Mouse (Mus musculus) heart, embryonic 10.5 days (tissue): ENCODE measurements around the gene Fgfr2. TPM values are rescaled to one million over a fixed set of nuclear protein-coding genes. Genes with fewer than 3 reads are reported as not detected.

Source experiments
- DNase-seq: peaks from one replicate; pipeline ENCODE4 v3.0.0-alpha.2; 2017; ENCODE audit warnings: low spot score
- H3K27ac ChIP-seq: fragments of 300-500 bp; sonication (generic); 2 replicates; pipeline ENCODE4 v1.5.1; 2016; ENCODE audit warnings: mild to moderate bottlenecking
- H3K27me3 ChIP-seq: fragments of 300-500 bp; sonication (generic); 2 replicates; pipeline ENCODE4 v1.6.1; 2016; ENCODE audit warnings: mild to moderate bottlenecking; ENCODE audit not compliant: poor library complexity, insufficient read depth, severe bottlenecking
- H3K36me3 ChIP-seq: fragments of 300-500 bp; sonication (generic); 2 replicates; pipeline ENCODE4 v1.6.1; 2016; ENCODE audit warnings: mild to moderate bottlenecking, moderate library complexity
- H3K4me1 ChIP-seq: fragments of 300-500 bp; sonication (generic); 2 replicates; pipeline ENCODE4 v1.6.1; 2016; ENCODE audit warnings: mild to moderate bottlenecking
- H3K4me3 ChIP-seq: fragments of 300-500 bp; sonication (generic); 2 replicates; pipeline ENCODE4 v1.5.1; 2016; ENCODE audit warnings: mild to moderate bottlenecking, moderate library complexity
- H3K9me3 ChIP-seq: fragments of 300-500 bp; sonication (generic); 2 replicates; pipeline ENCODE4 v1.6.1; 2016; ENCODE audit warnings: mild to moderate bottlenecking, moderate library complexity
- WGBS: fragments of 180-500 bp; shearing (Covaris S2); methylation state at CpG from one replicate; pipeline ENCODE4 v1.1.7; 2016; 5-methylcytosine and 5-hydroxymethylcytosine counted together
- polyA plus RNA-seq: library from polyadenylated mRNA; unstranded; fragments of >200 nt; fragmentation: Nextera tagmentation; extraction: Ambion mirVana; gene quantifications from 2 replicates; pipeline ENCODE4 v1.2.1, GENCODE M21; 2016

Gene Fgfr2
- polyA plus RNA-seq, 1 experiment from 2014 or later = 46.6 TPM

DNA sequence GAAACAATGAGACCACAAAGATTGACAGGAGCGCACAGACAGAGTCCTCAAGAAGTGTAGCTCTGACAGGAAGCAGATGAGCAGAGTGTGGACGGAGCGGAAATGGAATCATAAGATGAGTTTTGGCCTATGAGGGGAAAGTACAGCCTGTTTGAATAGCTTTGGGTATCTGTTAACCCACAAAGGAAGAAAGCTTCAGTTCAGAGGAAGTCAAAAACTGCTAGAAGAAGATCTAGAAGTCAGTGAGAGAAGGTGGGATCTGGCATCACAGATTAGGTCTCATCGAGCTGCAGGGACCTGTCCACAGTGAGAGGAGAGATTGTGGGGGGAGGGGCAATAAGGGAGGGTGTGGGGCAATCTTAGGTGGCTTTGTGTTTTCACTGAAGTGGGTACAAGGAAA lies 787.8 kb downstream of the Fgfr2 start:
- Histone ChIP-seq H3K27ac (no peak overlapping the region), H3K9me3 (no peaks in the 10 kb centered on the region), H3K27me3 (peaks cover 7% of the 10 kb centered on the region; the same call in 1 of the 2 replicates), H3K4me1 (peaks cover 26% of the 10 kb centered on the region), H3K4me3 (no peak overlapping the region), H3K36me3 (no peaks in the 10 kb centered on the region)
- no peak for DNase-seq
- 84% methylated on average over 4 of the region's 4 CpGs for WGBS

GRCm38 (mm10) chr7:132333078-132333477 lies 790.1 kb downstream of the Fgfr2 start:
- WGBS = 77% methylated on average over 1 of the region's 1 CpGs

DNA sequence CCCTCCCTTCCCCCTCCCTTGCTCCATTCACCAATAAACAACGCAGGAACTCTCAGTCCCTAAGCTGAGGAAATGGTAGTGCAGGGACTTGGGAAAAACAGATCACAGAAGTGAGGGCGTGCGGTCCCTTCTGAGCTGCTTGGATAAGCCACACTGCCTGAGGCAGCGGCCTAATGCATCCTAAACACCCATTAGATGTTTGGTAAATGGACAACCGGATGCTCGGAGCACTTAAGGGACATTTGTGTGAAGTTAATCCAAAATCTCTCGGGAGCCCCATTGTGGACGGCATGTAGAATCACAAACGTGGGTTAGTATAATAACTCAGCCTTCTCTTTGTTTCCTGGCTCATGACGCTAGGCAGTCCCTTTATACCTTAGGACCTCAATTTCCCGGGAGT lies 791.0 kb downstream of the Fgfr2 start:
- H3K9me3 ChIP-seq = no peaks in the 10 kb centered on the region
- no peaks in the 10 kb centered on the region for H3K36me3 ChIP-seq
- H3K4me1 ChIP-seq = peaks cover 5% of the 10 kb centered on the region
- H3K27ac ChIP-seq = no peak overlapping the region
- peaks cover 6% of the 10 kb centered on the region; the same call in 1 of the 2 replicates for H3K27me3 ChIP-seq
- no peak for DNase-seq
- 66% methylated on average over 11 of the region's 11 CpGs for WGBS
- H3K4me3 ChIP-seq = no peak overlapping the region

More at GRCm38 (mm10) chr7:132333078-132333477, 790.1 kb downstream of the Fgfr2 start:
- H3K9me3 ChIP-seq = no peaks in the 10 kb centered on the region
- DNase-seq = no peak
- H3K36me3 ChIP-seq = no peaks in the 10 kb centered on the region
- peaks cover 11% of the 10 kb centered on the region; the same call in 1 of the 2 replicates for H3K27me3 ChIP-seq
- peaks cover 12% of the 10 kb centered on the region for H3K4me1 ChIP-seq
- no peak overlapping the region for H3K27ac ChIP-seq
- H3K4me3 ChIP-seq = no peak overlapping the region

- Histone ChIP-seq H3K9me3 (no peaks in the 10 kb centered on the region), H3K27me3 (0 out of 2 replicates have a peak, but pooled peaks cover 4% of the 10 kb centered on the region), H3K27ac (no peak overlapping the region), H3K4me1 (no peaks in the 10 kb centered on the region), H3K36me3 (no peaks in the 10 kb centered on the region), H3K4me3 (no peak overlapping the region)
- WGBS = 72% methylated on average over 1 of the region's 1 CpGs
- no peak for DNase-seq
These were observed 793.0 kb downstream of the Fgfr2 start for GRCm38 (mm10) chr7:132330179-132330578.

DNA sequence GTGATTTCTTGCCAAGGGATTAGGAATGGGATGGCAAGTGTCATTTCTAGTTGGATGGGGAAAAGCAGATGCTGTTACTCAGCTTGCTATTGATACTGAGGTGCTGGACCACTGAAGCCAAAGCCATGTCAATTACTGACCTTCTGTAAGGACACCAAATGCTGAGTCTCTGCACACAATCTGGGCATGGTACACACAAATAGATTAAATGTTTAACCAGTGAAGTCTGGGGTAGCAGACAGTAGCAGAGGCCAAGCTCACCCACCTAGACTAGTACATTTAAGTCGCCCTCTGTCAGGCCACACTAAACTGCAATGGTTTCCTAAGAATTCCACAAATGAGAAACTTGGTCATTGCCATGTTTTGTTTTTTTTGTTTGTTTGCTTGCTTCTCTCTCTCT lies 794.5 kb downstream of the Fgfr2 start:
- DNase-seq = no peak
- Histone ChIP-seq H3K36me3 (no peaks in the 10 kb centered on the region), H3K27ac (no peak overlapping the region), H3K4me1 (no peaks in the 10 kb centered on the region), H3K4me3 (no peak overlapping the region), H3K9me3 (no peaks in the 10 kb centered on the region), H3K27me3 (0 out of 2 replicates have a peak, but pooled peaks cover 4% of the 10 kb centered on the region)
- WGBS = 79% methylated on average over 1 of the region's 1 CpGs

DNA sequence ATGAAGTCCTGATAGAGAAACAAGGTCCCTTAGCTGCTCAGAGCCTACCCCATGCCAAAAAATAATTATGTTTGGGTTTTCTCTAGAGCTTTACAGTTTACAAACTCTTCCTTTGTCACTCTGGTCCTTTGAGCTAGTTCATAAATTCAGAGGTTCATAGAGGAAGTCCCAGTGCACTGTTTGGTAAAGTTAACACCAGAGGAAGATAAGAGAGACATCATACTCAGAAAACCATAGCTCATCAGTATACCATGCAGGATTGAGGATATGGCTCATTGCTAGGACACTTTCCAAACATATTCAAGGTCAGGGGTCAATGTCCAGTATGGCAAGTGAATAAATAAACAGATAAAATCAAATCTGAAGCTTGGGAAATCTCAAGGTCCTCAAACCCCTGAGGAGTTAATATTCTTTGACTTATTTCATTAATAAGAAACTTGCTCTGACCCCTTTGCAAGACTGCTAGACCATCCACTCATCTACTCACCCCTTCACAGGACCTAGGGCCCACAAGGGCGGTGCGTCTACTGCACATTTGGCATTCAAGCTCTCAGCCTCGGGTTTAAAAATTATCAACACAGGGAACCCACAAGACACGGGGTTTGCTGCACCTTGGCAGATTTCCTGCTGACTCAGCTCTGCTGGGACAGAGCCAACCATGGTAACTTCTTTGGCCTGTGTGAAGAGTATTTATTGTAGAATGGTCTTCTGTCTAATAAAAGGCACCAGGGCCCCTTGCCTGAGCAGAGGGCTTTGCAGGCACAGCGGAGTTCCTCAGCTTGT lies 797.4 kb downstream of the Fgfr2 start:
- DNase-seq = no peak
- Histone ChIP-seq H3K36me3 (no peaks in the 10 kb centered on the region), H3K4me1 (no peaks in the 10 kb centered on the region; the same call in 1 of the 2 replicates), H3K4me3 (no peak overlapping the region), H3K9me3 (no peaks in the 10 kb centered on the region), H3K27me3 (peaks cover 13% of the 10 kb centered on the region; the same call in 1 of the 2 replicates), H3K27ac (no peak overlapping the region)
- 68% methylated on average over 5 of the region's 5 CpGs for WGBS

GRCm38 (mm10) chr7:132323430-132323829 lies 799.7 kb downstream of the Fgfr2 start:
- H3K4me1 ChIP-seq = no peaks in the 10 kb centered on the region; the same call in 1 of the 2 replicates
- H3K9me3 ChIP-seq = no peaks in the 10 kb centered on the region
- no peak for DNase-seq
- no peak overlapping the region for H3K4me3 ChIP-seq
- H3K27me3 ChIP-seq = peaks cover 11% of the 10 kb centered on the region; the same call in 1 of the 2 replicates
- no peak overlapping the region for H3K27ac ChIP-seq
- WGBS = 69% methylated on average over 5 of the region's 5 CpGs
- no peaks in the 10 kb centered on the region for H3K36me3 ChIP-seq

DNA sequence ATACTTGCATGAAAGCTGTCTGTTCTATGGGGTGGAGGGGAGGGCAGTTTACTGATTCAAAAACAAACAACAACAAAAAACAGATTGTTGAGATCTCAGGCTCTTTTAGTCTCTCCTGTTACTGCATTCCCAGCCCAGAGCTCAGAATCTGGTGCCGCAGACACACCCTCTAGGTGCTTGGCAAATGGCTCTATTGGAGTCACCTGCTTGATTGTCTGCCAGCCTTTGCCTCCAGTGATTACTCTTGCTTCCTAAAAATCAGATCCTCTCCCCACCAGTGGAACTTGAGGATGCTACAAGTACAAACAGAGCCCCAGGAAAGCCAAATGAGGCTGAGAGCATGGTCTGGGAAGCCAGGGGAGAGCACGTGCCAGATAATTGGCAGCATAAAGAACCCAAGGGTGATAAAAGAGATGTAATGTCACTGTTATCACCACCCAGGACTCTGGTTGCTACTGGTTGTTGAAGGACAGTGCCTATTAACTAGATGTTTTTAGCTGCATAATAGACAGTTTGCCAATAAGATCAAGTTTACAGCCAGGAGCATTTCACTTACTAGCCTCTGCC lies 801.7 kb downstream of the Fgfr2 start:
- H3K9me3 ChIP-seq = no peaks in the 10 kb centered on the region
- peaks cover 8% of the 10 kb centered on the region for H3K4me1 ChIP-seq
- no peak for DNase-seq
- 61% methylated on average over 2 of the region's 2 CpGs for WGBS
- H3K4me3 ChIP-seq = no peak overlapping the region
- H3K36me3 ChIP-seq = no peaks in the 10 kb centered on the region
- H3K27ac ChIP-seq = no peak overlapping the region
- H3K27me3 ChIP-seq = peaks cover 10% of the 10 kb centered on the region; the same call in 1 of the 2 replicates

- Histone ChIP-seq H3K27me3 (peaks cover 28% of the 10 kb centered on the region), H3K27ac (peak within 1 kb of the TSS; percentile 87), H3K36me3 (no peaks in the 10 kb centered on the region), H3K4me3 (peak within 1 kb of the TSS; percentile 82), H3K9me3 (no peaks in the 10 kb centered on the region), H3K4me1 (peaks cover 34% of the 10 kb centered on the region)
- WGBS = under 1% methylated on average over 34 of the region's 34 CpGs
- DNase-seq = no peak
These were observed 806.1 kb downstream of the Fgfr2 start, which contains the start of gene Chst15 for GRCm38 (mm10) chr7:132317036-132317541. Chst15 (minus strand) TSS chr7:132317228.

- H3K27ac ChIP-seq = peak overlapping the region; percentile 87
- WGBS = under 1% methylated on average over 79 of the region's 79 CpGs
- H3K27me3 ChIP-seq = peaks cover 27% of the 10 kb centered on the region
- H3K4me3 ChIP-seq = peak overlapping the region; percentile 82
- no peaks in the 10 kb centered on the region for H3K9me3 ChIP-seq
- H3K4me1 ChIP-seq = peaks cover 34% of the 10 kb centered on the region
- no peaks in the 10 kb centered on the region for H3K36me3 ChIP-seq
- DNase-seq = peak; percentile 82
These were observed 806.8 kb downstream of the Fgfr2 start for GRCm38 (mm10) chr7:132316101-132317035.

- Histone ChIP-seq H3K36me3 (no peaks in the 10 kb centered on the region), H3K27me3 (peaks cover 27% of the 10 kb centered on the region), H3K27ac (peak overlapping the region; percentile 87), H3K4me3 (peak overlapping the region; percentile 82), H3K4me1 (peaks cover 34% of the 10 kb centered on the region), H3K9me3 (no peaks in the 10 kb centered on the region)
- WGBS = under 1% methylated on average over 51 of the region's 51 CpGs
- DNase-seq = peak; percentile 94
These were observed 807.7 kb downstream of the Fgfr2 start for GRCm38 (mm10) chr7:132315149-132316091.
